Mouse (Mus musculus): ENCODE results near the gene Umad1.

- TF ChIP-seq POLR2A (IDR thresholded peaks at IDR 0.05; ENCODE audit: borderline replicate concordance, extremely low read depth, insufficient read depth, insufficient read length, poor library complexity, severe bottlenecking) (no peak), CTCF (IDR thresholded peaks at IDR 0.05; ENCODE audit: borderline replicate concordance, extremely low read depth, insufficient read depth, insufficient read length) (no peak)
Observed at GRCm38 (mm10) chr6:8390296-8390695, 131.2 kb downstream of the Umad1 start.

Data from brain, embryonic 14.5 days (tissue).